Mouse (Mus musculus) embryo, embryonic 10.5 days (tissue): ENCODE results near the gene Nms.

Source experiments
- DNase-seq: peaks from one replicate; pipeline ENCODE4 v3.0.0-alpha.2; 2015; ENCODE audit warnings: low spot score

Gene Nms

DNA sequence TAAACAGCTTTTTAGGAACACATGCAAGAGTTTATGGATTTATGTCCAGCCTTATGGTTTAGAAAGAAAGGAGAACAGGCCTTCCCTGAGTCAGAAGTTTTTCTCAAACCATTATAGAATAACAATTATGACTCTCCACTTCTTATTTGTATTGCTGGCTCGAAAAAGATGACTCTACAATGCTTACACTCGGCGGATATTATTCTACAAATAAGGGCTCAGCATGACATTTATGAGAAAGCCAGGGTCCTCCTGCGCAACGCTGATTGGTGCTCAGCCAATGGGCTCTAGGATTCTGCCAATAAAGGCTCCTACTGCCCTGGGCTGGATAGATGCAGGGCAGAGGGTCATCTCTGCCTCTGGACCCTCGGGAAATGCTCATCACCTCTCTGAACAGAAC lies at the start of gene Nms:
Gene Nms, plus strand, starts transcription at position 301 of the 400 bp plus-strand sequence.
- no peak for DNase-seq

- no peak for DNase-seq
These were observed 47.5 kb upstream of the Nms start for GRCm38 (mm10) chr1:38891444-38891843.

DNA sequence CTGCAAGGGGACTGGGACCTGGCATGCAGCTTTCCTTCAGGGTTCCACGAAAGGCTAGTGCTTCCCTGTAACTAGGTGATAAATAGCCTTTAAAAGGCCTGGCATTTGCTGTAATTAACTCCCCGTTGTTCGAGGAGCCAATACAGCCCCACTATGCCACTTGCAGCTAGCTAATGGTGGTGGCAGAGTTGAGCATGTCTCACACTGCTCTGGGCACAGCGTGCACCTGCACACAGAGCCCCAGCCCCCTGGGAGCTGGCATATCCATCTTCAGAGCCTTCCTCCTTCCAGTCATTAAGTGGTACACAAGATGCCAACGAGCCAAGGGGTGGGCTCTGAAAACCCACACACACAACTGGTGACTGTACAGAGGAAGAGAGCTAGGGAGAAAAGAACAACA lies 45.9 kb upstream of the Nms start:
- no peak for DNase-seq

- DNase-seq, result peak; percentile 79
These were observed 41.3 kb upstream of the Nms start, which contains the start of gene Chst10 for GRCm38 (mm10) chr1:38897431-38898248. TSS of gene Chst10 (minus strand) at chr1:38898161.

- DNase-seq, result no peak
These were observed 36.4 kb upstream of the Nms start for GRCm38 (mm10) chr1:38902571-38902970.

DNA sequence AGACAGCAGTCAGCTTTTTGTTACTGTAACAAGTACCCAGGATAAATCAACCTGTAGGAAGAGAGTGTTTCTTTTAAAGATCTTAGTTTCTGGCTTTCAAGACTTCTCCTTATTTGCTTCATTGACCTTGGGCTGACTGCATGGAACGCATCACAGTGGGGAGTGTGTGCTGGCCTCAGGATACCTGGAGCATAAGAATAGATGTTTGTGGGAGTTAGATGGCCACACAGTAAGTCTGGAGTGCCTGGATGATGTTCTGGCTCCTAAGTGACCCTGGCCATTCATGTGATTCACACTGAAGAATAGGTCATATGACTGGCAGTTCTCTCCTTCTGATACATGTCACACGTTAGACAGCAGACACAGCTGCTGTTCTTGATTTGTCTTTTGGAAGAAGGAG lies 35.0 kb upstream of the Nms start:
- no peak for DNase-seq

- no peak for DNase-seq
These were observed 10.0 kb upstream of the Nms start for GRCm38 (mm10) chr1:38928996-38929395.

DNA sequence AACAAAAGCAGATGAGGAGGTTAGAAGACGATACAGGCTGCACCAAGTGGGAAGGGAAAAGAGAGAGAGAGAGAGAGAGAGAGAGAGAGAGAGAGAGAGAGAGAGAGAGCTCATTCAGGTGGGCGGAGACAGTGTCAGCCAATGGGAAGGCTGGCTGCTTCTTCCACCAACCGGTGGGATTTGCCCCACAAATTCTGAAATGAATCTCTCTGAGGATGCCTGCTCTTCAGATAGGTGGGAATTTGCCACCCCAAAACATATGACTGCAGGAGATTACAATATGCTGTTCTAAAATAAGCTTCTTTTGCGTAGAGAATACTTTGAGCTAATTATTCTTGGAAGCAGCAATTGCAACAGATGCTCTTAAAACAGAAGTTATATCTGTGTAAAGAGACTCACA lies 9.5 kb upstream of the Nms start:
- DNase-seq, result no peak

DNA sequence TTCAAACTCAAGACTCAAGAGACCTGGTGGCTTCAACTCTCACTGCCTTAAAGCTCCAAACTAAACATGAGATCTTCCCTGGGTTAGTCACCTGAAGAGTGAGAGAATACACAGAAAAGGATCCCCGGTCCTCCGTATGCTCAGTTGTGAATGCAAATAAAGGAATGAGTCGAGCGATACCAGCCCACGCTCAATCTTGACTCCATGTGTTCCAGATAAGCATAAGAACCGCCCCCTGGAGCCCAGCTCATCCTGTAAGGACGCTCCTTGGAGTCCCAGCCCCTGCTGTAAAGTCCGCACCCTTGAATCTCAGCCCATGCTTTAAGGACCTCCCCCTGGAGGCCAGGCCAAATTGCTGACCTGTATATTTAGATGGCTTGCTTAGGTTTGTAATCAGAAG lies 8.2 kb upstream of the Nms start:
- DNase-seq, result no peak

- DNase-seq, result peak; percentile 65
These were observed 4.3 kb upstream of the Nms start for GRCm38 (mm10) chr1:38934668-38935067.

DNA sequence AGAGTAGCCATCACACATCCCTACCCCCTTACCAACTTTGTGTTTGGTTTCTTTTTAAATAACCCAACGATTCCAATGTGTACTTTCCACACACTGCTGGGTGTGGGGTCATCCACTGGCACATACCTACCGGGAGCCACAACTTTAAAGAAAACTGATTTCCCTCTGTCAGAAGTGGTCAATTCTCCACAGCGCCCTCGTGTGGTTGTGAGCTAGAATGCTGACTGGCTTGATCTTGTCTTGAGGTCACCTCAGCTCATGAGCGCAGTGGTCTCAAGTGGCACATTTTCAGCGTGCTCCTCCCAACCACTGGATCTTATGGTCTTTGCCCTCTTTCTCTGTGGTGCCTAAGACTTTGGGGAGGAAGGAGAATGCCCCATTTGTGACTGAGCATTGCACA lies 2.2 kb upstream of the Nms start:
- peak; percentile 83 for DNase-seq

DNA sequence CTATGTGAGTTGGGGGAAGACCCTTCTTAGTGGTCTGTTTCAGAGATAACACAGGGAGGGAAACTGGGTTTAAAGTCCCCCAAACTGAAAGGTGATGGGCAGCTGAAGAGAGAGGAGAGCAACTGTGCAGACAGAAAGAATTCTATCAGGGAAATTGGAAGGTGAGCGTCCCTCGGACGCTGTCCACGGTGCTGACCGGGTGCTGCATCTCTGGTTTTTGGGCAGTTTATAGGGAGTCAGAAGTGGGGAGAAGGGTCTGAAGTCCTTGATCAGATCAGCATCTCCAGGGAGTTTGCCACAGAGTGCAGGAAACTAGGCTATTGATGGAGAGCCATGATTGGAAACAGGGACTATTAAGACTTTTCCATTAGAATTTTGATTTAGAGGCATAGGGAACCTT lies 659 bp downstream of the Nms start:
- DNase-seq, result peak; percentile 72

DNA sequence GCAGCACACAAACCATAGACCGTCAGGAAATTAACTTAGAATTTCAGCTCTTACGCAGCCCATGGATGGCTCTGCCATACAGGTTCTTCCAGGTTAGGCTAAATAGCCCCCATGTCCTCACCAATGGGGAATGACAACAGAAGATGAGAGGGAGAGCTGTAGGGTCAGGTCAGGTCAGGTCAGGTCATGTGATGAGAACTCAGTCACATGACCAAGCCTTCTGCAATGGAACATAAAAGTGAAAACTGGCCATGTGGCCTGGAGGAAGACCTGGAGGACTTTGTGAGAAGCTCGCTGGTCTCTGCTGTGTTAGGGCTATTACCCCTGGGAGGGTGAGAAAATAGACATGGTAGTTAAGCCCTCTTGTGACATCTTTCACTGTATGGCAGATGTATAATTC lies 17.5 kb downstream of the Nms start:
- no peak for DNase-seq

- DNase-seq, result no peak
These were observed 30.2 kb downstream of the Nms start for GRCm38 (mm10) chr1:38969116-38969515.

DNA sequence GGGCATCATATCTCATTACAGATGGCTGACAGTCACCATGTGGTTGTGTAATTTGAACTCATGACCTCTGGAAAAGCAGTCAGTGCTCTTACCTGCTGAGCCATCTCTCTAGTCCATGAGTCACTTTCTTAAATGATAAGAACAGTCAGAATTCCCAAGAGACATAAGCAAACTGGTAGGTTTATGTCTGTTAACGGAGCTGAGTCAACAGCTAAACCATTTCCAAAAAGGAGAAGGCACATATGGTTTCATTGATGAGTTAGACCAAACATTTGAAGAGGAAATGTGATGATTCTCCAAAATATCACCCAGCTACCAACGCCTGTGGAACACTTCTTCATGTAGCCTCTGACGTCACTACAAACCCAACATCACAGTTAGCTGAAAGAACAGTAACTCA lies 32.8 kb downstream of the Nms start:
- DNase-seq, result no peak

- no peak for DNase-seq
These were observed 34.1 kb downstream of the Nms start for GRCm38 (mm10) chr1:38972986-38973592.

DNA sequence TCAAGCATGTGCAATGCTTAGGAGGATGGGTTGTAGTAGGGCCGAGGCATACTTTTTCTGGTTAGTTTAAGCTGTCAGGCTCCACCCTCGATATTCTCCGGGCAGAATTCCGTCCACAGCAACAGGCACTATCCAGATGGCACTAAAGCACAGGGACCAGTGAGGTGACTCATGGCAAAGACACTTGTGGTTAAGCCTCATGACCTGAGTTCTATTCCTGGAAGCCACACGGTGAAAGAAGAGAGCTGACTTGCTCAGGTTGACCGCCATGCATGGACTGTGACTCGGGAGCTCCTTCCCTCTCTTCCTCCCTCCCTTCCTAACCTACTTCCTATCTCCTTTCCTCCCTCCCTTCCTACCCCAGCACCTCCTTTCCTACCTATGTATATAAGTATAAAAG lies 41.0 kb downstream of the Nms start:
- DNase-seq, result no peak

DNA sequence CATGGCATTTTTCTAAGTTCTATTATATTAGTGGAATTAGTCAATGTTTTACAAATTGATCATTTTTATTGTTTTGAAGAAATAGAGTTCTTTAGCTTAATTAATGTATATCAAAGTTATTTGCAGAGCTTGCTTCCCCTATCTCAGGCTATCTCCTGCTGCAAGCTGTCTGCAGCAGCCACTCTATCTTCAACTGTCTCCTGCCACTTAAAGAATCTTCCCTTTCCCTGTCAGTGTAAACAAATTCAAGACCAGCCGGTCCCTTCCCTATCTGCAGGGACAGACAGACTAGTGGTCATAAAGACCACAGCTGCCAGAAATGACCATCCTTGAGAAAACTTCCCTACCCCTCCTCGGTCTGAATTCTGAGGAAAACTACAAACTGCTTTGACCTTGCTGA lies 44.9 kb downstream of the Nms start:
- no peak for DNase-seq

GRCm38 (mm10) chr1:38985308-38985707 lies 46.4 kb downstream of the Nms start, which contains the start of gene Pdcl3:
TSS of gene Pdcl3 (plus strand) at chr1:38985608.
- no peak for DNase-seq

DNA sequence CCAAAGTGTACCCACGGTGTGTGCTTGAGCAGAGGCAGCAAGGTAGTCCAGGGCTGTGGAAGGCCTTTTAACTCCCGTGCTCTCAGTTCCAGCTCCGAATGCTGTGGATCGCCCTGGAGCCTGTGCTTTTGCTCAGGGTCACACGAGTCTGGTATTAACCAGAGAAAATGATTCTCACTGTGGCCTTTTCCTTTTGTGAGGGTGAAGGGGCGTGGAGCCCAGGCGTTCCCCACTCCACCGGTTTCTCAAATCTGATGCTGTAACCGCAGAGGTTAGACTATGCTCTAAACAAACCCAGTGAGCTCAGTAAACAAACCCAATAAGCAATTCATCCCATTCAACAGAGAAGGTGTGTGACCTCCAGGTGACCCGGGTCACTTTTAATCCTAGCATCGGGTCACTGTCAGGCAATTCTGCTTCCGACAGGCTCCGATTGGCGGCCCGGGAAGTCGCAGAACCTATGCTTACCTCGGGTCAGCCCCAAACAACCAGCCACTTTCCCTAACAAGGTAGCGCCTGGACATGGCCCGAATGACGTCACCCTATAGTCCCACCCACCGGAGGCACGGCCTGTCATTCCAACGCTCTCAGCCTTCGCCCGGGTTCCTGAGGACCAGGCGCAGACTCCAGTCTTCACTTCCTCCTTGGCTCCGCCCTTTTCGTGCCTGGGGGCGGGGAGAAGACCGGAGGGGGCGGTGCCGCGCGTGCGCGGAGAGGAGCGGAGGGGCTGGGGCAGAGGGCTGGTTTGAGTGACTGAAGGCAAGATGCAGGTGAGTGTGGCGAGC lies 48.3 kb downstream of the Nms start:
- DNase-seq, result peak; percentile 99

GRCm38 (mm10) chr1:38987865-38988211 lies 48.9 kb downstream of the Nms start:
- no peak for DNase-seq

GRCm38 (mm10) chr1:38988357-38988756 lies 49.4 kb downstream of the Nms start:
- no peak for DNase-seq

DNA sequence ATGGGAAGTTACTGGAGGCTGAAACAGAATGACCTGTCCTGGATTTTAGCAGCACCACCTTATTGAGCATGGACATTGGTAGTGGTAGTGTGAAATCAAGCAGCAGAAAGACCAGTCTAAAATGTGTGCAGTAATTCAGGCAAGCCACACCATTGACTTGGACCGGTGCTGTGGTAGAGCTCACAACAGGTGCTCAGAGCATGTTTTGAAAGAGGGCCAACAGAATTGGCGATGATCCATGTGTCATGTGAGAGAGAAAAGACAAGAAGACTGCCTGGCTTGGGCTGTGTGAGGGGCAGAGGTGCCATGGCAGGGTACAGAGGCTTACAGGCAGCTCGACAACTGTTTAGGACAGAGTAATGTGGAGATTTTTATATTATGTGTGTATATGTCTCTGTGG lies 53.4 kb downstream of the Nms start:
- no peak for DNase-seq
